Mouse (Mus musculus) spleen, postnatal 10 days (tissue): ENCODE data around the gene Hspa5.
"Not testable (repeated sequence)": the region's sequence is repeated elsewhere in the genome, so short reads cannot be mapped to it uniquely, and the experiment has no call there.

Experiments used
- DNase-seq, 2 experiments: peaks; one replicate each; pipeline ENCODE4 v3.0.0; 2021 to 2022; ENCODE audit warnings: low spot score in 2 of 2

Hspa5 gene

GRCm38 (mm10) chr2:34770951-34771350 is 819 bp upstream of the Hspa5 start:
- no peak for DNase-seq

- DNase-seq: peak in 1 of 2 experiments; percentile 78
Measured at GRCm38 (mm10) chr2:34772252-34773235, 774 bp downstream of the Hspa5 start.

GRCm38 (mm10) chr2:34773673-34774072 is 1.9 kb downstream of the Hspa5 start:
- DNase-seq: no peak

DNA sequence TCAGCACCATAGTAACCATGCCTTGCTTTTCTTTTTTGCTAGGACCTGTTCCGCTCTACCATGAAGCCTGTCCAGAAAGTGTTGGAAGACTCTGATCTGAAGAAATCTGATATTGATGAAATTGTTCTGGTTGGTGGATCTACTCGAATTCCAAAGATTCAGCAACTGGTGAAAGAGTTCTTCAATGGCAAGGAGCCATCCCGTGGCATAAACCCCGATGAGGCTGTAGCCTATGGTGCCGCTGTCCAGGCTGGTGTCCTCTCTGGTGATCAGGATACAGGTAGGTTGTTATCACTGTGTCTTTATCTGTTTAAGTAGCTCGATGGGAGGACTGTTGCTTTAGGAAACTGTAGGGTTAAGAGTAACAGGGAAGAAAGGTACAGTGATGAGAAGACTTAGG is 2.7 kb downstream of the Hspa5 start:
- DNase-seq: no peak

- no peak for DNase-seq
Measured at GRCm38 (mm10) chr2:34777237-34777868, 5.6 kb downstream of the Hspa5 start.

GRCm38 (mm10) chr2:34783064-34784020 is 11.6 kb downstream of the Hspa5 start:
- peak; percentile 65 to 80 for DNase-seq

- peak; percentile 78 to 80 for DNase-seq
Measured at GRCm38 (mm10) chr2:34784085-34784484, 12.3 kb downstream of the Hspa5 start.

DNA sequence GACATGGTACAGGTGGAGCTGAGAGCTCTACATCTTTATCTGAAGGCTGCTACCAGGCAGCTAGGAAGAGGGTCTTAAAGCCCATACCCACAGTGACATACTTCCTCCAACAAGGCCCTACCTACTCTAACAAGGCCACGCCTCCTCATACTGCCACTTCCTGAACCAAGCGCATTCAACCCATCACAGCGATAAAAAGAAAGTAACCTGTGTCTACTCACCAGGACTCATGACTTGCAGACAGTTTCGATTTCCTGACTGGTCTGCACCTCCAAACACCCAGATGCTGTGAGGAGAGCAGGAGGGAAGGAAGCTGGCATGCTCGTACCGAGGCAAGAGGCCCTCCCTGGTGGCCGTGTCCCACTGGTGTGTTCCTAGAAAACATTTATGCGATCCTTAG is 18.5 kb downstream of the Hspa5 start:
- DNase-seq: peak in 1 of 2 experiments; percentile 65

GRCm38 (mm10) chr2:34792543-34792942 is 20.8 kb downstream of the Hspa5 start:
- DNase-seq: not testable (repeated sequence)

- no peak for DNase-seq
Measured at GRCm38 (mm10) chr2:34794511-34794910, 22.7 kb downstream of the Hspa5 start.

- DNase-seq: peak in 1 of 2 experiments; percentile 62
Measured at GRCm38 (mm10) chr2:34795426-34795825, 23.7 kb downstream of the Hspa5 start.

DNA sequence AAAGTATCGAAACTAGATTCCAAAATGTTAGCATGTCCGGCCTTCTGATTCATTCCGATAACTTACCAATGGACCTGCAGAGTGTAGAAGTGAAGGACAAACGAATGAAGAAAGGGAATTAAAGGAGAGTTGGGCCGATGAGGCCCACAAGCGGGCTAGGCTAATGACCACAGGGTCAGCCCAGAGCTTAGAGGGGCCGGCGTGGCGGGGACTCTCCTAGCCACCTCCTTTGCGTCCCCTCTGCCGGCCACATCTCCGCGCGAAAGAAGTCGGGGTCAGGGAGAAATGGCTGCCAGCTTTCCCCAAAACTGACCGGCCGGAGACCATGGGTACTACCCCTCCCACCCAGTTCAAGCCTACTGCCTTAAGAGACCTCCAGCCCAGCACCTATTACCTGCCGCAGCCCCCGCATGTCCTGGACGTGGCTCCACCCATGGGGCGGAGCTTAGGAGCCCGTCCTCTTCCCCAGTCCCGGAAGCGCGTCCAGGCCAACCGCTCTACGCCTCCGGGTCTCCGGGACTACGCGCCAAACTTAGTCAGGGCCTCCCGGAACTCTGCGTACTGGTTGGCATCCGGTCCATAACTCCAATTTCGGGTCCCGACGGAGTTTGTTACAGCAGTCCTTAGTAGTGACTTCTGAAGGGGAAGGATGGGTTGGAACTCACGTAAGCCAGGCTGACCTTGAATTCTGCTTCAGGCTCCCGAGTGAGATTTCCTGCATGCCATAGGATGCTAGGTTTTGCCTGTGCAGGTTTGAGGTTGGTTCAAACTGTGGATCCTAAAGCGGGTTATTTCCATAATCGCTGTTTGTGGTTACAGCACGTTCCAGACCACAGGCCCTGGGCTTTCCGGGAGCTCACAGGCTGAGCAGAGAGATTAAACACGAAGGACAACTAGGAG is 27.8 kb downstream of the Hspa5 start, which contains the start of gene Rabepk:
TSS of gene Rabepk (minus strand) at position 556 of the 900 bp plus-strand sequence.
- DNase-seq: peak; percentile 78 to 89

DNA sequence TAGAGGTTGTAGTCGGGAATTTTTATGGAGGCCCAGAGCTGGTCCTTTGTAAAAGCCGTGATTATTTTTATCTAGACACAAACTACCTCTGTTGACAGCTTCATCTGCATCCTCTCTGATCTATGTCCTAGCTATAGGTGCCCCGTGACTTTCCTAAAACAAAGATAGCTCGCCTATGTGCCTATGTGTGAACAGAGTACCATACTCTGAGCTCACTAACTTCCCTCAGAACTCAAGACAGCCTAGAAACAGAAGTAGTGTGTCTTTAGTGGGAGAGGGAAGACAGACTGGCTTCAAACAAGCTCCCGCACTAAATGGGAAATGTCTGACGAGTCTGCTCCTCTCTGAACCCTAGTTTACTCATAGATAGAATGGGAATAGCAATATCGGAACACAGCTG is 28.6 kb downstream of the Hspa5 start:
- no peak for DNase-seq

DNA sequence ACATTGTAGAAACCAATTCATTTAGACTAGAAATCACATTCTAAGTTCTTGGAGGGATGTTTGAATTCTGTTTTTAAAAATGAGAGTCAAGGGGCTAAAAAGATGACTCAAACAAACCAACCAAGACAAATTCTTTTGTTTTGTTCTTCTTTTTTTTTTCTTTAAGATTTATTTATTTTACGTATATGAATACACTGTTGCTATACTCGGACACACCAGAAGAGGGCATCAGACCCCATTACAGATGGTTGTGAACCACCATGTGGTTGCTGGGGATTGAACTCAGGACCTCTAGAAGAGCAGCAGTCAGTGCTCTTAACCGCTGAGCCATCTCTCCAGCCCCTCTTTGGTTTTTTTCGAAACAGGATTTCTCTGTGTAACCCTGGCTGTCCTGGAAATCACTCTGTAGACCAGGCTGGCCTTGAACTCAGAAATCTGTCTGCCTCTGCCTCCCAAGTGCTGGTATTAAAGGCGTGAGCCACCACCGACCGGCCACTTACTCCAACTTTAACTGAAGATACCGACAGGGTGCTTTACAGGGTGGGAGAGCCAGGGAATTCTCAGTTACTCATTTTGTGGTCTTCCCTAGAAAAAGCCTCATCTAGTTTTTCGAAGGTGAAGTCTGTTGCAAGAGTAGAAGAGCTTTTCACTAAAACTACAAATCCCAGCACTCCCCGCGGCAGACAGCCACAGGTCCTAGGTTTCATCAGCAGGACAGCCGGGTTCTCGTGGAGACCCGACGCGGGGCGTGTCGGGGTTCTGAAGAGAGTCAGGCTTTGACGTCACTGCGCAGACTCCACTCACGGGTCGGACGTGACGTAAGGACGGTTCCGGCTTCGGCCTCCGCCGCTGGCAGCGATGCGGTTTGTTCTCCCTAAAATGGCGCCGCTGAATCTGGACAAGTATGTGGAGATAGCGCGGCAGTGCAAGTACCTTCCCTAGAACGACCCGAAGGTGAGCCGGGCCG is 30.0 kb downstream of the Hspa5 start:
- DNase-seq: peak; percentile 93 to 98

DNA sequence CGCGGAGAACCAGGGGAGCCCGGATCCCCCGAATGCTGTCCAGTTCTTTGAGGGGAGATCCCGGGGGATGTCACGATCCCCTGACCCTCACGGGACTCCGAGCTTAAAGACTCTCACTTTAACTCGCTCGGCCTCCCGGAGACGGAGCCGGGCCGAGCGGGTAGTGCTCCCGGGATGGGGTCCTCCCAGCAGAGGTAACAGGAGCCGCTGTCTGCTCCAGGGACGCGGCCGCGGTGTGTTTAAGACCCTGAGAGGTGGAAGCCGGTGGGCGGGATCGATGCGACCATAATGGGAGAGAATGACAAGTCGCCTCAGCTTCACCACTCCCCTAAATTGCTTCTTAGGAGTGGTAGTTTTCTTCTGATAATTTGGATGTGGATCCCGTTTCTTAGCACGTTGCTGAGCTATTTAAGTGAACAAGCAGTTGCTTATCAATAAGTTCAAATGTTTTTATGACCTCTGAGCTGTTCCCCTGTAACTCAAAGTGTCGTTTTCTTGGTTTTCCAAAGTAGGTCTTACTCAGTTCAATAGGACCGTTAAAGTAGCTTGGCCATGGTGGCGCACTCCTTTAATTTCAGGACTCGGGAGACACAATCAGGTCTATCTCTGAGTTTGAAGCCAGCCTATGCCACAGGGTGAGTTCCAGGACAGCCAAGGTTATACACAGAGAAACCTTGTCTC is 30.9 kb downstream of the Hspa5 start:
- DNase-seq: peak; percentile 52 to 66

- no peak for DNase-seq
Measured at GRCm38 (mm10) chr2:34803746-34804145, 32.0 kb downstream of the Hspa5 start.

DNA sequence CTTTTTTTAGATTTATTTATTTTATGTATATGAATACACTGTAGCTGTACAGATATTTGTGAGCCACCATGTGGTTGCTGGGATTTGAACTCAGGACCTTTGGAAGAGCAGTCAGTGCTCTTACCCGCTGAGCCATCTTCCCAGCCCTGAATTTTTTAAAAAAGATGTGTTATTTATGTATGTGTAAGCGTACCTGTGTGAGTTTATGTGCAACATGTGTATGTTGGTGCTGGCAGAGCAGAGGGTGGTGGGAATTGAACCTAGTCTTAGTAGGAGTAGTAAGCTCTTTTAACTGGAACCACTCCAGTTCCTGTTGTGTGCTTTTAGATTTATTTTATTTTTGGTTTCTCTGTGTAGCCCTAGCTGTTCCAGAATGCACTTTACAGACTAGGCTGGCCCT is 32.4 kb downstream of the Hspa5 start:
- DNase-seq: no peak

- DNase-seq: peak in 1 of 2 experiments; percentile 53
Measured at GRCm38 (mm10) chr2:34804815-34805214, 33.0 kb downstream of the Hspa5 start.
